Mouse (Mus musculus) lung, adult 2 months (tissue): ENCODE data around the gene Zfp951.
"Not testable (repeated sequence)": the region's sequence is repeated elsewhere in the genome, so short reads cannot be mapped to it uniquely, and the experiment has no call there.

Source experiments
- CTCF ChIP-seq: fragments of 200-500 bp; IDR thresholded peaks from 2 replicates; pipeline ENCODE4 v1.5.1; 2011; ENCODE audit warnings: mild to moderate bottlenecking, low read length, control low read depth; ENCODE audit not compliant: insufficient read depth
- POLR2A ChIP-seq: fragments of 200-500 bp; IDR thresholded peaks from 2 replicates; pipeline ENCODE4 v1.6.1; 2011; ENCODE audit warnings: low read depth, mild to moderate bottlenecking, control low read depth, low read length, borderline replicate concordance; ENCODE audit errors: extremely low read depth

- not testable (repeated sequence) for TF ChIP-seq CTCF, POLR2A
Measured at GRCm38 (mm10) chr5:104859962-104860525, at the start of gene Zfp951.
